Mouse (Mus musculus) brain, adult 2 months (tissue): ENCODE results near the gene Eme1.

Experiments used
- DNase-seq: peaks from one replicate; pipeline ENCODE4 v3.0.0; 2011; ENCODE audit warnings: low read depth, low spot score

The Eme1 gene

DNA sequence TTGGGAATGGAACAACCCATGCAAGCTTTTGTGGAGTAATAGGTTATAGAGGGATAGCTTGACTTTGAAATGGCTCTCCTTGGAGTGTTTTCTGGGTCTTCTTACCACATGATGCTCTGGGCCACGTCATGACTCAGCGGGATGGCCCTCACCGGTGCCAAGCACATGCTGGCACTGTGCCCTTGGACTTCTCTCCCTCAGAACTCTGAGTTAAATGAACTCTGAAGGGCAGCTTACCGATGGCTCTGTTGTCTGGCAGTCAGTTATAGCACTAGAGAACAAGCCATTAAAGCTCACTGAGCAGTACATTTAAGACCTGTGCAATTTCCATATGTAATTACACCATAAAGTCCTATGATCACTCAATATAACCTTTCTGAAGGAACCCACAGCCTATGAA, 56.4 kb downstream of the Eme1 start:
- DNase-seq = no peak

GRCm38 (mm10) chr11:94596311-94596852, 57.4 kb downstream of the Eme1 start:
- no peak for DNase-seq
